Mouse (Mus musculus) T-helper 1 cell (primary cell): ENCODE data around the gene Dram1.

Experiments
- in situ Hi-C: fragments of 300-600 bp; cut with MboI, MseI; formaldehyde crosslinking; loops from one replicate; pipeline ENCODE4 v1.15.1; 2025; ENCODE audit warnings: high pct_unique_total_duplicates

Dram1 gene

GRCm38 (mm10) chr10:88296991-88297390, 81.9 kb downstream of the Dram1 start:
- in situ Hi-C loops, result no loop called here

DNA sequence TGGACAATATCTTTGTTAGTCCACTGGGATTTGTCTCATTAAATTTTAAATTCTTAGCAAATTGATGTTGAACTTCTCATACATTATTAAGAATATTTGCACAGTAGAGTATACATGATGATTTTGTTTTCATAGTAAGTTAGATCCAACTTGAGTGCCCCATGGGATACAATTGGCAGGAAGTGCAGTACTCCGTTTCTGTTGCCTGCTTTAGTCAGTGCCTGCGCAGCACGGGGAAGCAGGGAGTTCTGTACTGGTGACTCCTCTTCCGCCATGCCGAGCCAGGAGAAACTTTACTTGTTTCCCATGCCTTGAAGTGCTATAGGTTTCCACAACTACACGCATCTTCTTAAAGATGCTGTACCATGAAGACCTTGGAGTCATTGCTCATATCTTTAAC, 83.8 kb downstream of the Dram1 start:
- in situ Hi-C loops, result no loop called here

DNA sequence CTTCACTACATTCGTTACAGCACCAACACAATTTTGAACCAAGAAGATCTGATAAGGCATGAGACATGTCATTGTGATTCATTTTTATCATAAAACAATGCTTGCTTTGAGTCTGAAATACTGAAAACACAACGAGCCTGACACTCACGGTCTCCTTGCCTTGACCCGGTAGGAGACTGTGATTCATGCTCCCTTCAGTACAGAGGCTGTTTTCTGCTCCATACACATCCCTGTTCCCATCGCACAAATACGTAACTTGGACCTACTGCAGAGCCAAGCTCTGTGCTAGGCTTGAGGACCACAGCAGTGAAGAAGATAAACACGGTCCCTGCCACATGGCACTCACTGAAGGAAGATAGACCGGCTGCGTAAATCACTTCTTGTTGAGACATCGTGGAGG, 90.8 kb downstream of the Dram1 start:
- in situ Hi-C loops, result no loop called here

GRCm38 (mm10) chr10:88287261-88287660, 91.6 kb downstream of the Dram1 start:
- in situ Hi-C loops, result no loop called here

DNA sequence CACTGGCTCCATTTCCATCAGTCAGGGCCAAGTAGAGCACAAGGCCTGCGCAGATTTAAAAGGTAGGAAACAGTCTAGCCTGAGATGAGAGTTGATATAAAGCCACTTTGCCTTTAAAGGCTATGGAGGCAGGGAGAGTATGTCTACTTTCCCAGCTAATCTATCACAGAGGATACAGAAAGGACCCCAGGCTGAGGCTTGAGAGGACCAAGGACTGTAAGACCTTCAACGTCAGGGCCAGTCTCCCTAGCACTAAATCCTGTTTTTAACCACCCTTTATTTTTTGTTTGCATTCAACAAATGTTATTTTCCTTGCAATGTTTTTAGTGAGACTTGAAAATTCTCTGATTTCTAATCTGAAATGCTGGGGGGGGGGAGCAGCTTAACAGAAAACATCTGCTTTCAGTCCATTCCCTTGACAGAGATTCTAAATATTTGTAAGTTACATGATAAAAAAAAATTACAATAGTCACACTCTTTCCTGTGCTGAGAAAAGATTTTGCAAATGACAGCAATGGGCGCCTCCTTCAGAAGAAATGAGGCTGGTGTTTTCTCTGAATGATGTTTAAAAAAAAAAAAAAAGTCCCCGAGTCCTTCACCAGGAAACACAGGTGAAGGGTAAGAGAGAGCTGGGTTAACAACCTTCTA, 94.4 kb downstream of the Dram1 start:
- in situ Hi-C loops, result no loop called here

DNA sequence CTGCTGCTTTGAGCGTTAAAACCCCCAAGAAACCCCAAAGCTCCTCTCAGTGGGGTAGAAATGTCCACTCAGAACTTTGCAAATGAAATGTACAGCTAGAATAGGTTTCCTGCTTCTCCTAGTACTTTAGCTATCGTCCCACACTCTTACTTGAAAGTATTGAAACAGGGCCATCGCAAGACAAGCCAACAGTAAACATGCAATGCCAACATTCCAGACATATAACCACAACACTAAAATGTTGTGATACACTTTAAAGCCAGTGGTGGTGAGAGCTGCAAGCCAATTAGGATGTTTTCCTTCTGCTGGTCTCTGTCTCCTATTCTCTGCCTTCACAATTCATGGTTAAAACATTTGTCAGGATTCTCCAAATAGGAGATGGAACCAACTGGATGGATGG, 97.2 kb downstream of the Dram1 start:
- in situ Hi-C loops, result no loop called here

DNA sequence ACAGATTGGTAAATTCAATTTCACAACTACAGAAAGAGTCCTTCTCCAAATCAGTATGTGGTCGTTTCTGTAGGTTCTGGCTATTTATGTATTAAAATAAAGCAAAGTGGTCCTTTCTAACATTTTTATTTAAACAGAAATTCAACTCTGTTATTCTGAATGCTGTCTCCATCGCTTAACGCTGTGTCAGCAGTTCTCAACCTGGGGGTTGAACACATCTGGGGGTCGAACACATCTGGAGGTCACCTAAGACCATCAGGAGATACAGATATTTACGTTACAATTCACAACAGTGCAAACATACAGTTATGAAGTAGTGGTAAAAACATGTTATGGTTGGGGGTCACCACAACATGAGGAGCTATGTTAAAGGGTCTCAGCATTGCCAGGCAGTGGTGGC, 104.8 kb downstream of the Dram1 start:
- in situ Hi-C loops, result no loop called here
